Mouse (Mus musculus): Measurements from ENCODE around the gene Arap1. TPM values are rescaled to one million over a fixed set of nuclear protein-coding genes. Genes with fewer than 3 reads are reported as not detected.

The Arap1 gene
- polyA plus RNA-seq, 1 experiment from 2014 or later, result 10.8 TPM

- 58% methylated on average over 4 of the region's 4 CpGs for WGBS
- ATAC-seq (ENCODE audit: low FRiP score) (no peak), DNase-seq (ENCODE audit: low spot score, missing footprints) (peak; percentile 82)
- H3K9me3 ChIP-seq (ENCODE audit: control insufficient read depth, low read length), result no peaks in the 10 kb centered on the region
- H3K4me1 ChIP-seq (ENCODE audit: control insufficient read depth, insufficient read depth, low read length), result no peaks in the 10 kb centered on the region; the same call in 1 of the 2 replicates
- no peak overlapping the region for H3K4me3 ChIP-seq (ENCODE audit: low read depth, low read length)
- no peaks in the 10 kb centered on the region for H3K36me3 ChIP-seq (ENCODE audit: control insufficient read depth, insufficient read depth, low read length)
- H3K27me3 ChIP-seq (ENCODE audit: control insufficient read depth, insufficient read depth, low read length), result peaks cover 22% of the 10 kb centered on the region
- H3K4me2 ChIP-seq, result no peak overlapping the region
- no peak overlapping the region for H3K27ac ChIP-seq (ENCODE audit: low read depth, low read length)
- H3K9ac ChIP-seq (ENCODE audit: low read length), result no peak overlapping the region
Measured at GRCm38 (mm10) chr7:101323141-101323594, 24.7 kb upstream of the Arap1 start.

GRCm38 (mm10) chr7:101324142-101324962 lies 23.5 kb upstream of the Arap1 start:
- no peak overlapping the region for H3K27ac ChIP-seq (ENCODE audit: low read depth, low read length)
- no peak overlapping the region for H3K9ac ChIP-seq (ENCODE audit: low read length)
- no peaks in the 10 kb centered on the region for H3K9me3 ChIP-seq (ENCODE audit: control insufficient read depth, low read length)
- ATAC-seq (ENCODE audit: low FRiP score), result no peak
- H3K27me3 ChIP-seq (ENCODE audit: control insufficient read depth, insufficient read depth, low read length), result peaks cover 20% of the 10 kb centered on the region
- DNase-seq (ENCODE audit: low spot score, missing footprints), result peak; percentile 77
- no peaks in the 10 kb centered on the region; the same call in 1 of the 2 replicates for H3K4me1 ChIP-seq (ENCODE audit: control insufficient read depth, insufficient read depth, low read length)
- no peaks in the 10 kb centered on the region for H3K36me3 ChIP-seq (ENCODE audit: control insufficient read depth, insufficient read depth, low read length)
- H3K4me2 ChIP-seq, result no peak overlapping the region
- H3K4me3 ChIP-seq (ENCODE audit: low read depth, low read length), result no peak overlapping the region
- 66% methylated on average over 6 of the region's 6 CpGs for WGBS

GRCm38 (mm10) chr7:101326006-101326405 lies 21.9 kb upstream of the Arap1 start:
- H3K27me3 ChIP-seq (ENCODE audit: control insufficient read depth, insufficient read depth, low read length), result peaks cover 13% of the 10 kb centered on the region
- H3K4me1 ChIP-seq (ENCODE audit: control insufficient read depth, insufficient read depth, low read length), result no peaks in the 10 kb centered on the region; the same call in 1 of the 2 replicates
- no peaks in the 10 kb centered on the region for H3K36me3 ChIP-seq (ENCODE audit: control insufficient read depth, insufficient read depth, low read length)
- no peak overlapping the region for H3K4me2 ChIP-seq
- H3K27ac ChIP-seq (ENCODE audit: low read depth, low read length), result no peak overlapping the region
- H3K4me3 ChIP-seq (ENCODE audit: low read depth, low read length), result no peak overlapping the region
- WGBS, result 78% methylated on average over 5 of the region's 5 CpGs
- H3K9ac ChIP-seq (ENCODE audit: low read length), result no peak overlapping the region
- DNase-seq (ENCODE audit: low spot score, missing footprints) (peak; percentile 10), ATAC-seq (ENCODE audit: low FRiP score) (no peak)
- H3K9me3 ChIP-seq (ENCODE audit: control insufficient read depth, low read length), result no peaks in the 10 kb centered on the region

GRCm38 (mm10) chr7:101327263-101327662 lies 20.6 kb upstream of the Arap1 start:
- H3K4me2 ChIP-seq, result no peak overlapping the region
- 68% methylated on average over 5 of the region's 5 CpGs for WGBS
- H3K4me1 ChIP-seq (ENCODE audit: control insufficient read depth, insufficient read depth, low read length), result no peaks in the 10 kb centered on the region
- H3K36me3 ChIP-seq (ENCODE audit: control insufficient read depth, insufficient read depth, low read length), result no peaks in the 10 kb centered on the region
- no peak overlapping the region for H3K27ac ChIP-seq (ENCODE audit: low read depth, low read length)
- H3K9me3 ChIP-seq (ENCODE audit: control insufficient read depth, low read length), result no peaks in the 10 kb centered on the region
- ATAC-seq (ENCODE audit: low FRiP score), result no peak
- peaks cover 4% of the 10 kb centered on the region; the same call in 1 of the 2 replicates for H3K27me3 ChIP-seq (ENCODE audit: control insufficient read depth, insufficient read depth, low read length)
- DNase-seq (ENCODE audit: low spot score, missing footprints), result no peak
- no peak overlapping the region for H3K4me3 ChIP-seq (ENCODE audit: low read depth, low read length)
- no peak overlapping the region for H3K9ac ChIP-seq (ENCODE audit: low read length)

GRCm38 (mm10) chr7:101327786-101328185 lies 20.1 kb upstream of the Arap1 start:
- WGBS, result 87% methylated on average over 2 of the region's 2 CpGs
- no peak overlapping the region for H3K9ac ChIP-seq (ENCODE audit: low read length)
- DNase-seq (ENCODE audit: low spot score, missing footprints), result peak; percentile 68
- H3K9me3 ChIP-seq (ENCODE audit: control insufficient read depth, low read length), result no peaks in the 10 kb centered on the region
- no peaks in the 10 kb centered on the region for H3K36me3 ChIP-seq (ENCODE audit: control insufficient read depth, insufficient read depth, low read length)
- no peak overlapping the region for H3K4me3 ChIP-seq (ENCODE audit: low read depth, low read length)
- H3K4me1 ChIP-seq (ENCODE audit: control insufficient read depth, insufficient read depth, low read length), result no peaks in the 10 kb centered on the region
- no peak overlapping the region for H3K27ac ChIP-seq (ENCODE audit: low read depth, low read length)
- no peak overlapping the region for H3K4me2 ChIP-seq
- H3K27me3 ChIP-seq (ENCODE audit: control insufficient read depth, insufficient read depth, low read length), result peaks cover 2% of the 10 kb centered on the region; the same call in 1 of the 2 replicates
- ATAC-seq (ENCODE audit: low FRiP score), result no peak

GRCm38 (mm10) chr7:101328621-101329158 lies 19.2 kb upstream of the Arap1 start:
- Histone ChIP-seq H3K4me1 (ENCODE audit: control insufficient read depth, insufficient read depth, low read length) (no peaks in the 10 kb centered on the region), H3K27me3 (ENCODE audit: control insufficient read depth, insufficient read depth, low read length) (no peaks in the 10 kb centered on the region), H3K36me3 (ENCODE audit: control insufficient read depth, insufficient read depth, low read length) (no peaks in the 10 kb centered on the region), H3K9ac (ENCODE audit: low read length) (no peak overlapping the region; the same call in 1 of the 2 replicates), H3K4me2 (no peak overlapping the region), H3K9me3 (ENCODE audit: control insufficient read depth, low read length) (no peaks in the 10 kb centered on the region), H3K27ac (ENCODE audit: low read depth, low read length) (no peak overlapping the region), H3K4me3 (ENCODE audit: low read depth, low read length) (no peak overlapping the region)
- ATAC-seq (ENCODE audit: low FRiP score) (no peak), DNase-seq (ENCODE audit: low spot score, missing footprints) (no peak)
- 72% methylated on average over 4 of the region's 4 CpGs for WGBS

- H3K9ac ChIP-seq (ENCODE audit: low read length), result no peak overlapping the region
Measured at GRCm38 (mm10) chr7:101329606-101330005, 18.3 kb upstream of the Arap1 start.

GRCm38 (mm10) chr7:101330074-101330840 lies 17.6 kb upstream of the Arap1 start:
- Histone ChIP-seq H3K9me3 (ENCODE audit: control insufficient read depth, low read length) (no peaks in the 10 kb centered on the region), H3K4me3 (ENCODE audit: low read depth, low read length) (no peak overlapping the region), H3K4me1 (ENCODE audit: control insufficient read depth, insufficient read depth, low read length) (no peaks in the 10 kb centered on the region), H3K9ac (ENCODE audit: low read length) (no peak overlapping the region), H3K27ac (ENCODE audit: low read depth, low read length) (no peak overlapping the region), H3K27me3 (ENCODE audit: control insufficient read depth, insufficient read depth, low read length) (no peaks in the 10 kb centered on the region), H3K36me3 (ENCODE audit: control insufficient read depth, insufficient read depth, low read length) (no peaks in the 10 kb centered on the region), H3K4me2 (no peak overlapping the region)
- ATAC-seq (ENCODE audit: low FRiP score) (no peak), DNase-seq (ENCODE audit: low spot score, missing footprints) (peak; percentile 67)
- 68% methylated on average over 10 of the region's 10 CpGs for WGBS

More at GRCm38 (mm10) chr7:101329606-101330005, 18.3 kb upstream of the Arap1 start:
- Histone ChIP-seq H3K4me2 (no peak overlapping the region), H3K9me3 (ENCODE audit: control insufficient read depth, low read length) (no peaks in the 10 kb centered on the region), H3K4me1 (ENCODE audit: control insufficient read depth, insufficient read depth, low read length) (no peaks in the 10 kb centered on the region), H3K36me3 (ENCODE audit: control insufficient read depth, insufficient read depth, low read length) (no peaks in the 10 kb centered on the region), H3K27ac (ENCODE audit: low read depth, low read length) (no peak overlapping the region), H3K27me3 (ENCODE audit: control insufficient read depth, insufficient read depth, low read length) (no peaks in the 10 kb centered on the region), H3K4me3 (ENCODE audit: low read depth, low read length) (no peak overlapping the region)
- no peak for DNase-seq (ENCODE audit: low spot score, missing footprints)
- WGBS, result 86% methylated on average over 4 of the region's 4 CpGs
- ATAC-seq (ENCODE audit: low FRiP score), result no peak

GRCm38 (mm10) chr7:101330841-101331173 lies 17.1 kb upstream of the Arap1 start:
- ATAC-seq (ENCODE audit: low FRiP score), result no peak

More at GRCm38 (mm10) chr7:101330841-101331173, 17.1 kb upstream of the Arap1 start:
- no peak overlapping the region for H3K9ac ChIP-seq (ENCODE audit: low read length)
- no peaks in the 10 kb centered on the region for H3K9me3 ChIP-seq (ENCODE audit: control insufficient read depth, low read length)
- no peaks in the 10 kb centered on the region for H3K4me1 ChIP-seq (ENCODE audit: control insufficient read depth, insufficient read depth, low read length)
- H3K27me3 ChIP-seq (ENCODE audit: control insufficient read depth, insufficient read depth, low read length), result no peaks in the 10 kb centered on the region
- H3K36me3 ChIP-seq (ENCODE audit: control insufficient read depth, insufficient read depth, low read length), result no peaks in the 10 kb centered on the region
- H3K4me2 ChIP-seq, result no peak overlapping the region
- WGBS, result 83% methylated on average over 4 of the region's 4 CpGs
- H3K27ac ChIP-seq (ENCODE audit: low read depth, low read length), result no peak overlapping the region
- H3K4me3 ChIP-seq (ENCODE audit: low read depth, low read length), result no peak overlapping the region
- no peak for DNase-seq (ENCODE audit: low spot score, missing footprints)

Measured in midbrain, embryonic 11.5 days (tissue).